Comparison of ENCODE assay signal across 8 mouse cellular contexts in the genomic region with DNA sequence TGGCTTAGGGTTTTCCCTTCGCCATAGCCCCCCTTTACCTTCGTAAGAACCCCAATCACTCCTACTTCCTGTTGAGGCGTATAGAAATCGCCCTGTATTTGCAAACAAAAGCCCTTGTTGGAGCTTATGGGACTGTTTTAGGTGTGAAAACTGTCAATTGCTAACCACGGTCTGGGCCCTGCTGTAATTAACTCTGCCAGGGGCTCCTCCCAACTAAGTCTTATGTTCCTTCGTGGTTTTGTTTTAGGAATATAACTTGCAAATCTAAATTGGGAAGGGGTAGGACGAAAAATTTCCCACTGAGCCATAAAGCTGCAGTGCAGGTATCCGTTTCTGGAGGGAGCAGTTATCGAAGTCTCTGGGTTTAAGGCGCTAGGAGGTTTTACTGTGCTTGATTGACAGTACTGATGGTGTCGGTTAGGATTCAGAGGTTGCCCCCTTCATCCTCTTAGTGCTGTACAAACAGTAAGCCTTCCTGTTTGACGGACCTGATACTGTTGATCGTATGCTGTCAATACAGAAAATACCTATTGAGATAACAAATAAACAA. TPM values are rescaled to one million over a fixed set of nuclear protein-coding genes. Genes with fewer than 3 reads are reported as not detected.
A peak's percentile ranks its signal among the peaks of the same experiment; 100 is the strongest.
DNase-seq lines count a peak whose midpoint lies in the region; ATAC-seq and TF ChIP-seq lines count a peak whose summit lies in the region.

No protein-coding gene starts in this region.

- no peaks in the 10 kb centered on the region for H3K9me3 ChIP-seq in hindbrain, postnatal 0 days (ENCODE audit: low read length)
- H3K9me3 ChIP-seq in midbrain, embryonic 14.5 days (ENCODE audit: control insufficient read depth, low read length): no peaks in the 10 kb centered on the region

- peak overlapping the region; percentile 100 for H3K27ac ChIP-seq in hindbrain, postnatal 0 days
- peak overlapping the region; percentile 100 for H3K27ac ChIP-seq in midbrain, embryonic 14.5 days (replicated peaks; ENCODE audit: low read depth, low read length)

- no peak for TF ChIP-seq CTCF in hindbrain, postnatal 0 days (IDR thresholded peaks at IDR 0.05; ENCODE audit: low read depth)

- under 1% methylated on average over 13 of the region's 13 CpGs for WGBS in hindbrain, postnatal 0 days
- WGBS in midbrain, embryonic 14.5 days: under 1% methylated on average over 13 of the region's 13 CpGs

- DNase-seq in thymus, postnatal 0 days (ENCODE audit: low spot score): peak; percentile 55
- DNase-seq in thymus, postnatal 36 days: no peak
- DNase-seq in embryo, embryonic 11 days: peak; percentile 46
- DNase-seq in hindbrain, postnatal 0 days (ENCODE audit: low spot score): peak; percentile 15
- DNase-seq in midbrain, embryonic 14.5 days: peak; percentile 52
- DNase-seq in gastrocnemius, postnatal 25 days: no peak
- no peak for DNase-seq in ovary, adult 18-20 months (ENCODE audit: low spot score)
- no peak for DNase-seq in gastrocnemius, postnatal 10 days

- peak overlapping the region; percentile 94 for H3K4me3 ChIP-seq in hindbrain, postnatal 0 days (ENCODE audit: low read length)
- peak overlapping the region; percentile 99 for H3K4me3 ChIP-seq in midbrain, embryonic 14.5 days (replicated peaks; ENCODE audit: low read depth, low read length)

- no peak for ATAC-seq in hindbrain, postnatal 0 days
- ATAC-seq in midbrain, embryonic 14.5 days (ENCODE audit: low FRiP score, low TSS enrichment): no peak

- H3K4me2 ChIP-seq in hindbrain, postnatal 0 days (ENCODE audit: low read depth, low read length): peak overlapping the region; percentile 90
- H3K4me2 ChIP-seq in midbrain, embryonic 14.5 days (ENCODE audit: low read length): peak overlapping the region; percentile 82

- no peaks in the 10 kb centered on the region for H3K27me3 ChIP-seq in hindbrain, postnatal 0 days (ENCODE audit: insufficient read depth, low read length)
- H3K27me3 ChIP-seq in midbrain, embryonic 14.5 days (ENCODE audit: control insufficient read depth, insufficient read depth, low read length): no peaks in the 10 kb centered on the region

- 0 out of 2 replicates have a peak, but pooled peaks cover 5% of the 10 kb centered on the region for H3K4me1 ChIP-seq in hindbrain, postnatal 0 days (ENCODE audit: insufficient read depth, low read length)
- peaks cover 36% of the 10 kb centered on the region for H3K4me1 ChIP-seq in midbrain, embryonic 14.5 days (ENCODE audit: control insufficient read depth, insufficient read depth, low read length)

- peaks cover 4% of the 10 kb centered on the region; the same call in 1 of the 2 replicates for H3K36me3 ChIP-seq in hindbrain, postnatal 0 days (ENCODE audit: insufficient read depth, low read length)
- H3K36me3 ChIP-seq in midbrain, embryonic 14.5 days (ENCODE audit: control insufficient read depth, insufficient read depth, low read length): peaks cover 32% of the 10 kb centered on the region

- peak overlapping the region; percentile 100 for H3K9ac ChIP-seq in hindbrain, postnatal 0 days (replicated peaks; ENCODE audit: low read length)
- H3K9ac ChIP-seq in midbrain, embryonic 14.5 days (replicated peaks; ENCODE audit: low read length): peak overlapping the region; percentile 100

RNA-seq across cellular contexts. Expression of a gene that starts 1.0 kb away (rescaled TPM):
- polyA plus RNA-seq in thymus, postnatal 0 days (2015; fragmentation: Nextera tagmentation; extraction: Ambion mirVana): 22.2 and 29.5 TPM in 2 replicates
- total RNA-seq in hindbrain, postnatal 0 days (2014; rRNA removed): 52.9 and 56.2 TPM in 2 replicates
- 22.3 and 22.7 TPM in 2 replicates for polyA plus RNA-seq in hindbrain, postnatal 0 days (2015; fragmentation: Nextera tagmentation; extraction: Ambion mirVana)
- 26.4 and 51.8 TPM in 2 replicates for polyA plus RNA-seq in midbrain, embryonic 14.5 days (2014; fragmentation: Nextera tagmentation; extraction: Ambion mirVana)
- total RNA-seq in gastrocnemius, postnatal 25 days (2021): 10 to 100 TPM; 55.1 to 59.4 TPM
- 10 to 100 TPM; 72.0 to 78.9 TPM for total RNA-seq in gastrocnemius, postnatal 10 days (2021)

RNA-seq across cellular contexts. Expression of a gene that starts 44.0 kb away (rescaled TPM):
- polyA plus RNA-seq in thymus, postnatal 0 days (2015; fragmentation: Nextera tagmentation; extraction: Ambion mirVana): 1.4 and 1.5 TPM in 2 replicates
- not detected in 2 replicates for total RNA-seq in hindbrain, postnatal 0 days (2014; rRNA removed)
- polyA plus RNA-seq in hindbrain, postnatal 0 days (2015; fragmentation: Nextera tagmentation; extraction: Ambion mirVana): not detected in 2 replicates
- 0.11 TPM in 1 of 2 replicates, not detected in the other for polyA plus RNA-seq in midbrain, embryonic 14.5 days (2014; fragmentation: Nextera tagmentation; extraction: Ambion mirVana)
- not detected for total RNA-seq in gastrocnemius, postnatal 25 days (2021)
- total RNA-seq in gastrocnemius, postnatal 10 days (2021): not detected

Comparison
In these comparisons a context has a peak if more than half of its experiments do, and no peak if none do; other contexts are left out.
1. DNase-seq: peak in thymus, postnatal 0 days (single experiment), embryo, embryonic 11 days (single experiment), hindbrain, postnatal 0 days (single experiment) and midbrain, embryonic 14.5 days (single experiment); none in thymus, postnatal 36 days (0 of 2), gastrocnemius, postnatal 25 days (single experiment), ovary, adult 18-20 months (single experiment) and gastrocnemius, postnatal 10 days (single experiment).